Mouse (Mus musculus) spleen, adult 12 weeks (tissue): ENCODE data around the gene Arid5b.

Experiments used
- DNase-seq: peaks from one replicate; pipeline ENCODE4 v3.0.0; 2022; ENCODE audit warnings: low spot score

Arid5b gene

DNA sequence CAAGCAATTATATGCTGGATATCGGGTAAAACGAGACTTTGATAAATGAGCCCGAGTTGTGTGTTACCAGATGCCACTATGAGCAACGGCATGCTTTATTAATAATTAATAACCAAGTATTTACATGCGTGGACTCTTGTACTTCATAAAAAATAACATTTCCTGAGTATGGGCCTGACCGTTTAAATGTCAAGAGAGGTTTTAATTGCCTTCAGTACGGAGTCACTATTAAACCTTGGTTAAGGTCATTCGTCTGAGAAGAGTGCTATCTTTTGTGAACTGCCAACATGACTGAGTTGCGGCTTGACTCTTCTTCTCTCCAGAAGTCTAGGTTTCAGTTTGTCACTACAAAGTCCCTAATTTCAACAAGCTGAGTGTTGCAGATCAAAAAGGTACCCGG is 8.8 kb downstream of the Arid5b start:
- no peak for DNase-seq

- no peak for DNase-seq
Observed at GRCm38 (mm10) chr10:68268629-68269028, 9.9 kb downstream of the Arid5b start.

GRCm38 (mm10) chr10:68263969-68264688 is 14.4 kb downstream of the Arid5b start:
- DNase-seq, result no peak

DNA sequence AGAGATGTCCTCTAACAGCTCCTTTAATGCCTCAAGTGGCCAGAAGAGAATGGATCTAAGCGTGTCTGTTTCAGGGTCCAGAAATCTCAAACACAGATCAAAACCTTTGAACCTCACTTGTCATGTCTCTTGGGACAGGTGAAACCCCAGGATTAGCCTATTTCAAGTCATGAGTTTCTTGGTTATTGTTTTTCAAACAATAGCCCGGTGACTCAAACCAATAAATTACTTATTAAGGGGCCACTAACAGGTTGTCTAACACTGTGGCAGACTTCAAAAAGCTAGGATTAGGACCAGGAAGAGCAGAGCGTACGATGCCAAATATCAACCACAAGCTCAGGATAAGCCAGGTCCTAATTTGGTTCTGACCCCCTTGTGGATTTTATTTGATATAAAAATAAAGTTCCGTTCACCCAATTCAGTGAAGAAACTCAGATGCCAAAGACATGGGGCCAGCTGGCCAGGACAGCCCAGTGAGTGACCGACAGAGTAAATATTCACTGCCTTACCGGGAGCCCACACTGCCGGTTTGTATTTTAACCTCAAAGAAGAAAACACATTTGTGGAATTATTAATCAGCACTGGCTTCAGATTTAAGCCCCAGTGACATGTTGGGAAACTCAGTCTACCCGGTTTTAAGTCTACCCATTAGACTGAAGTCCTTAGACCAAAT is 15.1 kb downstream of the Arid5b start:
- DNase-seq, result no peak

GRCm38 (mm10) chr10:68259601-68260000 is 18.9 kb downstream of the Arid5b start:
- DNase-seq, result no peak

DNA sequence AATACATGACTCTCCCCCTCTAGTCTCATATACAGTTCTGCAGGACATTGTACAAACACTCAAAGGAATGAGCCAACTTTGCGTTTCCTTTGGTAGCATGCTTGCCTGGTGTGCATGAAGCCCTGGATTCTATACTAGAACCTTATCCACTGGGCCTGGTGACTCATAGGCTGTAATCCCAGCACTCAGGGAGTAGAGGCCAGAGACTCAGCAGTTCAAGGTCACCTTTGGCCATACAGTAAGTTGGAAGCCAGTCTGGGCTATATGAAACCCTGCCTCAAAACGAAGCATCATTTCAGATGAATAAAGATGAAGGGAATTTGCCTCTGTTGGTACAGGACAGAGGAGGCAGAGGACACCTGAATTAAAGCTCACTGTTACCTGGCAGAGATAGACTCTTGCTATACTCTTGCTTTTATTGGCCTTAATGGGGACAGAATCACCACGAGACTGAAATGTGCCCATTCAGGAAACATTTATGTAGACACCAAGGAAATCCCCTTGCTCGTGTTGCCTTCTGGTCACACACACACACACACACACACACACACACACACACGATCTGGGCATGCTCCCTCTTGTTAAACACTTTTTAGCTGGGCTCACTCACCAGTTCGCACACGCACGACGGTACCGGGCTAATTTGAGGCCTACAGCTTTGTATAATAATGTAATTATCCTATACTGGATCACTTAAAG is 21.0 kb downstream of the Arid5b start:
- no peak for DNase-seq

GRCm38 (mm10) chr10:68256134-68256533 is 22.4 kb downstream of the Arid5b start:
- DNase-seq, result no peak

- no peak for DNase-seq
Observed at GRCm38 (mm10) chr10:68253452-68254117, 25.0 kb downstream of the Arid5b start.

- DNase-seq, result no peak
Observed at GRCm38 (mm10) chr10:68252650-68253049, 25.9 kb downstream of the Arid5b start.

- DNase-seq, result no peak
Observed at GRCm38 (mm10) chr10:68249355-68249782, 29.2 kb downstream of the Arid5b start.

- DNase-seq, result no peak
Observed at GRCm38 (mm10) chr10:68248281-68249015, 30.1 kb downstream of the Arid5b start.

DNA sequence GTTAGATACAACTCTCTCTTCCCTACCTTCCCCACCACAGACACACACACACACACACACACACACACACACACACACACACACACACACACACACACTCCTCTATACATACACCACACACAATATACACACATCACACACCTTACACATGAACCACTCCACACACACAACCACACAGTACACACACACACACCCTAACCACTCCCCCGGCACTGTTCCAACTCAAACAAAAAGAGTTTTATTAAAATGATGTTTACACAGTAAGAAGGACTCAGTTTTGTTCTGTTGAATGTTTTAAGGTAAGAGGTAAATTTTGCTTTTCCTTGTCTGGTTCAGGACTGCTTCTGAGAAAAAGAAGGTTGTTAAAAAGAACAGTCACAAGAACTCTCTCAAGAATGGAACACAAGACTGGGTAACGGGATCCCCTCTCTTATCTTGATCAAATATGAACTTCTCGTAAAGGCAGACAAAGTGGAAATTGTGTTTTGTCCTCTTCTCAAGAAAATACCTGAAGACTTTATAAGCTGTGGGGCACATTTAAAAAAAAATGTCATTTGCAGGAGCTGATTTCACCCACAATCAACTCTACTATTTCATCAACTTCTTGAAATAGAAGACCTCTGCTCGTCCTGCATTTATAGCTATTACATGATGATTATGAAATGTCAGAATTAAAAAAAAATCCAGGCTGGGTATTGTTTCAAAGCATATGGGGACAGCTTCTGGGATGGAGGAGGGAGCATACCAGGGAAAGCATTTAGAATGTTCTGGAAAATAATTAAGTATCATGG is 30.9 kb downstream of the Arid5b start:
- no peak for DNase-seq

DNA sequence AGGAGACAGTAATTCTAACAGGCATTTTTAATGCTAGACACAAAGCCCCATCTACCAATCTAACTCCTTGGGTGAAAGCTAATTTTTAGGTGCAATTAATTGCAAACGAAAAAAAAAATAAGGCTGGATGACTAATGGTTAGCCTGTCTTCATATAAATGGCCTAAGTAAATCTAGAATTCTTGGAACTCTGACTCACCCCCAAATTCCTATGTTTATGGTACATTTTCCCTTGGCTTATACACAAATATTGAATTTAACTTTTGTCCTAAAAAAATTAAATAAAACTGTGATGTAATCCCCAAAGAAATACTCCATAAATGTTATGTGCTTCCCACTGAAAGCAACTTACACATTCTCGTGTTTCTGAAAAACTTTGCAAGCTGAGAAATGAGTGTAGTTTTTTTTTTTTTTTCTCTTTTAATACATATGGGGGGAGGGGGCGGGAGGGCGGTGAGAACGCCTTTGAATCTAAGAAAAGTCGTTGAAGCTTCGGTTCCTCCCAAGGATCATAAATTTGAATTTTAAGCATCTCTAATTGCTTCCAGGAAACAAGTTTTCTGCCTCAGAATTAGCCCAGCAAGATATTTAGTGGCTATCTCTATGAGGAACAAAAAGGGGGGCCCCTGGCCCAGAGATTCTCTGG is 31.8 kb downstream of the Arid5b start:
- DNase-seq, result no peak

DNA sequence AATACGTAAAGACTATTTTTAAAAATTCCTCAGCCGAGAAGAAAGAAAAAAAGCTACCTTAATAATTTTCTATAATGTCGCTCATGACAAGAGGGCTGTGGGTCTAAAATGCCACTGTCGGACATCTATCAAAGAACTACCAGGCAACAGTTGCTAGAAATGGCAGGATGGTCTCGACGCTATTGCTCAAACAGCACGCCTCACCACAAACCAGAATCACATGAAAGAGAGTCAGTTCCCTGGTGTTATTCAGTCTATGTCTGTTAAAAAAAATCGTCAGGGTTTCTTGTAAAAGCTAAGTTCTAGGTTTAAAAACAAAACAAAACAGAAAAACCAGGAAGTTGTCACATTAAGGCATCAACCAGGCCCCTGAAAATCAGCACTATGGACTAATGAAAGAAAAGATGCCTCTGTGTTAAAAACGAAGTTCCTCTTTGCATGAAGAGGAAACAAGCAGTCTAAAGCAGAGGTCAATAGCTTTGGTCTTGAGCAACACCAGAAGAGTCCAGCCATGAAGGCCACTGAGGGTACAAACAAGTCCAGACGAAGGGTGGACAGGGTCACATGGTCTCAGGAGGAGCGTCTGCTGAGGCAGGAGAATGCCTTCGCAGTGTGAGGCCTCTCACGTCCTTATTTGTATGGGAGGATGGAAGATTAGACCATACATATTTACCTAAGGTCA is 37.6 kb downstream of the Arid5b start:
- no peak for DNase-seq

GRCm38 (mm10) chr10:68240094-68240803 is 38.3 kb downstream of the Arid5b start:
- DNase-seq, result no peak

- no peak for DNase-seq
Observed at GRCm38 (mm10) chr10:68239426-68240070, 39.0 kb downstream of the Arid5b start.

DNA sequence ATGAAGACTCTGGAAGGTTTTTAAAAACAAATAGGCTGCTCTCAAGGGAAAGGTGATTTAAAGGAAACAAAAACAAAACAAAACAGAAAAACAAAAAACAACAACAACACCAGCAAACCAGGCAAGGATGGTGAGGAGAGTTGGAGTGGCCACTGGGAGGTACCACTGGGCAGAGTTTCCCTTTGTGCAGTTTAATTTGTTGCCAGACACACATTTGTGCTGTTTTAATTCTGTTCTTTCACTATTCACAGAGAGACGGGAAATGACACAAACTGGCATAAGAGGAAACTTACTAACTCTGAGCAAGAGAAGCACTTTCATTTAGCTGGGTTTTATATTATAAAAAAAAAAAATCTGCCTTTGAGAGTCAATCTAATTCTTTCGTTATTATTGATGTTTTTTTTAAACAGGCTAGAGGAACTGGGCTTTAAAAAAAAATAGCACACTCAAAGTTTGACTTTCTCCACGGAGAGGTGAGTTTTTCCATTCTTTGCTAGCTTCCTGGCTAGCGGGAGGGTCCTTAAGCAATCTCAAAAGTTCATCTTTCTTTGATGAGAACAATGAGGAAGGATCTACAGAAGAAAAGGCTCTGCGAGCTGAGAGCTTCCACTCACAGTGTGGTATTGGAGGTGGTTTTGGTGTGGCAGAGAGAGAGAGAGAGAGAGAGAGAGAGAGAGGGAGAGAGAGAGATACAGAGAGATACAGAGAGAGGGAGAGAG is 39.7 kb downstream of the Arid5b start:
- no peak for DNase-seq

DNA sequence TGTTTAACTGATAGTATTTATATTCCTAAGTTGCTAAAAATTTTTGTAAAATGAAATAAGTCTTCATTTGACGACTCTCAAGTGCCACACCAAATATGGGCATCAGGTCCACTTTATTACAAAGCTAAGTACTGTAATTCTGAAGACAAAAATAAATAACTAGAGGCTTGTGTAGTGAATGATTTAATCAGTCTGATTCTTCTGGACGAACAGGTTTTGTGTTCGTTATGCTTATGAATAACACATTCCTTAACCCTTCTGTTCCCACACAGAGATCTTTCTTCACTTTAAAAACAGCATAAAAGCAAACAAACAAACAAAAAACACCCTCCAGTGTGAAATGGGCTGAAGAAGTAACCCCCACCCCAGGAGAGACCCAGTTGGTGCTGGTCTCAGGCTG is 40.4 kb downstream of the Arid5b start:
- no peak for DNase-seq
